17 mouse cellular contexts compared by ENCODE assay signal in genomic region chr4:148435106-148435505, GRCm38 (mm10). TPM values are rescaled to one million over a fixed set of nuclear protein-coding genes. Genes with fewer than 3 reads are reported as not detected.
DNase-seq lines count a peak whose midpoint lies in the region; ATAC-seq lines count a peak whose summit lies in the region.
"Had no signal": no experiment of that assay in that cellular context is flagged by ENCODE, and none has a peak within 500 bp of the region (broad histone marks: within the 10 kb centered on the region; RNA-seq: fewer than 3 reads in every experiment).

No protein-coding gene starts in this region.

- DNase-seq in midbrain, embryonic 11.5 days (ENCODE audit: low spot score, missing footprints), result peak; percentile 37
- no peak for DNase-seq in midbrain, embryonic 14.5 days
- peak; percentile 29 to 45 for DNase-seq in adrenal gland, postnatal 36 days
- no peak for DNase-seq in ovary, postnatal 36 days (ENCODE audit: low spot score)
- no peak for DNase-seq in yolk sac, embryonic 10.5 days (ENCODE audit: low spot score)
- DNase-seq: gastrocnemius, postnatal 10 days; kidney, postnatal 25 days; layer of hippocampus, adult 9-11 months; lung, postnatal 4 days; thymus, adult 2 months had no signal

- no peak overlapping the region for H3K4me2 ChIP-seq in hindbrain, embryonic 13.5 days
- H3K4me2 ChIP-seq in hindbrain, embryonic 12.5 days (replicated peaks), result no peak overlapping the region
- H3K4me2 ChIP-seq in midbrain, embryonic 11.5 days, result no peak overlapping the region
- no peak overlapping the region for H3K4me2 ChIP-seq in midbrain, embryonic 14.5 days (ENCODE audit: low read length)
- H3K4me2 ChIP-seq: heart, embryonic 13.5 days; limb, embryonic 12.5 days; lung, embryonic 15.5 days had no signal

- H3K9me3 ChIP-seq in hindbrain, embryonic 13.5 days, result no peaks in the 10 kb centered on the region
- no peaks in the 10 kb centered on the region for H3K9me3 ChIP-seq in hindbrain, embryonic 12.5 days (replicated peaks)
- H3K9me3 ChIP-seq in midbrain, embryonic 11.5 days (ENCODE audit: control insufficient read depth, low read length), result no peaks in the 10 kb centered on the region
- no peaks in the 10 kb centered on the region for H3K9me3 ChIP-seq in midbrain, embryonic 14.5 days (ENCODE audit: control insufficient read depth, low read length)
- H3K9me3 ChIP-seq: heart, embryonic 13.5 days; limb, embryonic 12.5 days; lung, embryonic 15.5 days had no signal

- H3K27me3 ChIP-seq in hindbrain, embryonic 13.5 days, result no peaks in the 10 kb centered on the region
- no peaks in the 10 kb centered on the region for H3K27me3 ChIP-seq in hindbrain, embryonic 12.5 days
- no peaks in the 10 kb centered on the region for H3K27me3 ChIP-seq in midbrain, embryonic 11.5 days (ENCODE audit: control insufficient read depth, insufficient read depth, low read length)
- no peaks in the 10 kb centered on the region for H3K27me3 ChIP-seq in midbrain, embryonic 14.5 days (ENCODE audit: control insufficient read depth, insufficient read depth, low read length)
- H3K27me3 ChIP-seq: heart, embryonic 13.5 days; limb, embryonic 12.5 days; lung, embryonic 15.5 days; Patski had no signal

- no peak for ATAC-seq in hindbrain, embryonic 13.5 days (ENCODE audit: low FRiP score)
- ATAC-seq in hindbrain, embryonic 12.5 days (ENCODE audit: low FRiP score), result no peak
- no peak for ATAC-seq in midbrain, embryonic 11.5 days (ENCODE audit: low FRiP score)
- ATAC-seq in midbrain, embryonic 14.5 days (ENCODE audit: low FRiP score, low TSS enrichment), result no peak
- ATAC-seq: Patski had no signal

- H3K27ac ChIP-seq in hindbrain, embryonic 13.5 days, result no peak overlapping the region
- H3K27ac ChIP-seq in hindbrain, embryonic 12.5 days, result no peak overlapping the region
- H3K27ac ChIP-seq in midbrain, embryonic 11.5 days (ENCODE audit: low read depth, low read length), result no peak overlapping the region
- no peak overlapping the region for H3K27ac ChIP-seq in midbrain, embryonic 14.5 days (replicated peaks; ENCODE audit: low read depth, low read length)
- H3K27ac ChIP-seq: heart, embryonic 13.5 days; limb, embryonic 12.5 days; liver, embryonic 14.5 days; lung, embryonic 15.5 days had no signal

- 91% methylated on average over 3 of the region's 3 CpGs for WGBS in hindbrain, embryonic 13.5 days
- 94% methylated on average over 3 of the region's 3 CpGs for WGBS in hindbrain, embryonic 12.5 days
- 92% methylated on average over 3 of the region's 3 CpGs for WGBS in midbrain, embryonic 11.5 days
- WGBS in midbrain, embryonic 14.5 days, result 84% methylated on average over 3 of the region's 3 CpGs

- H3K9ac ChIP-seq in hindbrain, embryonic 13.5 days, result peak overlapping the region; percentile 29; the same call in 1 of the 2 replicates
- no peak overlapping the region for H3K9ac ChIP-seq in hindbrain, embryonic 12.5 days
- no peak overlapping the region for H3K9ac ChIP-seq in midbrain, embryonic 11.5 days (ENCODE audit: low read length)
- no peak overlapping the region; the same call in 1 of the 2 replicates for H3K9ac ChIP-seq in midbrain, embryonic 14.5 days (replicated peaks; ENCODE audit: low read length)
- H3K9ac ChIP-seq: heart, embryonic 13.5 days; limb, embryonic 12.5 days; liver, embryonic 14.5 days; lung, embryonic 15.5 days had no signal

- peaks cover 6% of the 10 kb centered on the region for H3K36me3 ChIP-seq in hindbrain, embryonic 13.5 days
- H3K36me3 ChIP-seq in hindbrain, embryonic 12.5 days, result peaks cover 4% of the 10 kb centered on the region; the same call in 1 of the 2 replicates
- H3K36me3 ChIP-seq in midbrain, embryonic 11.5 days (ENCODE audit: control insufficient read depth, insufficient read depth, low read length), result no peaks in the 10 kb centered on the region
- peaks cover 5% of the 10 kb centered on the region; the same call in 1 of the 2 replicates for H3K36me3 ChIP-seq in midbrain, embryonic 14.5 days (ENCODE audit: control insufficient read depth, insufficient read depth, low read length)

- peaks cover 29% of the 10 kb centered on the region for H3K4me1 ChIP-seq in hindbrain, embryonic 13.5 days (replicated peaks)
- H3K4me1 ChIP-seq in hindbrain, embryonic 12.5 days, result 0 out of 2 replicates have a peak, but pooled peaks cover 4% of the 10 kb centered on the region
- H3K4me1 ChIP-seq in midbrain, embryonic 11.5 days (ENCODE audit: control insufficient read depth, insufficient read depth, low read length), result no peaks in the 10 kb centered on the region
- no peaks in the 10 kb centered on the region for H3K4me1 ChIP-seq in midbrain, embryonic 14.5 days (ENCODE audit: control insufficient read depth, insufficient read depth, low read length)
- H3K4me1 ChIP-seq: limb, embryonic 12.5 days; lung, embryonic 15.5 days had no signal

- H3K4me3 ChIP-seq in hindbrain, embryonic 13.5 days, result no peak overlapping the region
- H3K4me3 ChIP-seq in hindbrain, embryonic 12.5 days, result no peak overlapping the region
- no peak overlapping the region for H3K4me3 ChIP-seq in midbrain, embryonic 11.5 days (ENCODE audit: low read depth, low read length)
- H3K4me3 ChIP-seq in midbrain, embryonic 14.5 days (replicated peaks; ENCODE audit: low read depth, low read length), result no peak overlapping the region
- H3K4me3 ChIP-seq: heart, embryonic 13.5 days; limb, embryonic 12.5 days; lung, embryonic 15.5 days had no signal

RNA-seq across cellular contexts. Expression of gene Ubiad1, which starts 9.5 kb away (rescaled TPM):
- 17.7 and 19.1 TPM in 2 replicates for polyA plus RNA-seq in hindbrain, embryonic 13.5 days (2015; fragmentation: Nextera tagmentation; extraction: Ambion mirVana)
- 20.4 and 22.2 TPM in 2 replicates for polyA plus RNA-seq in hindbrain, embryonic 12.5 days (2016; fragmentation: Nextera tagmentation; extraction: Ambion mirVana)
- polyA plus RNA-seq in midbrain, embryonic 11.5 days (2014; fragmentation: Nextera tagmentation; extraction: Ambion mirVana), result 15.5 and 15.8 TPM in 2 replicates
- 14.7 and 15.9 TPM in 2 replicates for polyA plus RNA-seq in midbrain, embryonic 14.5 days (2014; fragmentation: Nextera tagmentation; extraction: Ambion mirVana)
- total RNA-seq in adrenal gland, postnatal 36 days (2021), result 10 to 100 TPM; 18.9 to 20.8 TPM

RNA-seq across cellular contexts. Expression of gene Mtor, which starts 13.3 kb away (rescaled TPM):
- polyA plus RNA-seq in hindbrain, embryonic 13.5 days (2015; fragmentation: Nextera tagmentation; extraction: Ambion mirVana), result 23.0 and 23.7 TPM in 2 replicates
- polyA plus RNA-seq in hindbrain, embryonic 12.5 days (2016; fragmentation: Nextera tagmentation; extraction: Ambion mirVana), result 30.2 and 31.9 TPM in 2 replicates
- polyA plus RNA-seq in midbrain, embryonic 11.5 days (2014; fragmentation: Nextera tagmentation; extraction: Ambion mirVana), result 30.5 and 30.9 TPM in 2 replicates
- 30.6 and 34.8 TPM in 2 replicates for polyA plus RNA-seq in midbrain, embryonic 14.5 days (2014; fragmentation: Nextera tagmentation; extraction: Ambion mirVana)
- total RNA-seq in adrenal gland, postnatal 36 days (2021), result 10 to 100 TPM; 72.5 to 86.2 TPM

Comparison
In these comparisons a context has a peak if more than half of its experiments do, and no peak if none do; other contexts are left out.
1. DNase-seq: peak in midbrain, embryonic 11.5 days (single experiment) and adrenal gland, postnatal 36 days (2 of 2); none in midbrain, embryonic 14.5 days (single experiment), ovary, postnatal 36 days (single experiment) and yolk sac, embryonic 10.5 days (single experiment).